Mouse (Mus musculus) adrenal gland, adult 18-20 months (tissue): ENCODE results near the gene Cd84. TPM values are rescaled to one million over a fixed set of nuclear protein-coding genes. Genes with fewer than 3 reads are reported as not detected.

Experiments
- DNase-seq, 2 experiments: peaks; one replicate each; pipeline ENCODE4 v3.0.0; 2021 to 2022; ENCODE audit warnings: low spot score in 2 of 2
- total RNA-seq, 2 experiments: library from RNA; stranded (reverse); gene quantifications; 1 replicate in 1 of 2; 2 replicates in 1 of 2; pipeline ENCODE4 v1.2.3; 2021

Gene Cd84
- total RNA-seq, 2 experiments from 2014 or later: 3.7 to 11.1 TPM

- DNase-seq: no peak
Measured at GRCm38 (mm10) chr1:171915638-171916458, 76.4 kb downstream of the Cd84 start.

GRCm38 (mm10) chr1:171917305-171918039 is 78.0 kb downstream of the Cd84 start, which contains the start of gene Slamf6:
Gene Slamf6 (plus strand): TSS chr1:171917515.
- no peak for DNase-seq

GRCm38 (mm10) chr1:171918136-171918920 is 78.8 kb downstream of the Cd84 start:
- DNase-seq: no peak

DNA sequence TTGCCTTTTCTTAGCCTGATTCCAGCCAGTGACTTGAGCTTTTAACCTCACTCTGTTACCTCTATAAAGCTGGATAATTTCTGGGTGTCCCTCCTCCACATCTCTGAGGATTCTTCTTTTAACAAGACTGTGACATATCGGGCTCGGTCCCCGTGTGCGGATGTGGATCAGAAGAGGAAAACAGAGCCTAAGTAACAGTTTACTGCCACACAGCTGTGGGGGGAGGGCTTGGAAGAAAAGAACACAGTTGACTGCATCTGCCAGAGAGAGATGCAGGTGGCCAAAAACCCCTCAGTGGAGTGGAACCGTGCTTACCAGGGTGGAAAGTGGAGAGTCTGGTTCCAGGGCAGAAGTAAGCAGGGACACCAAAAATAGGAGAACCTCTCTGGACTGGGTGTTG is 79.7 kb downstream of the Cd84 start:
- DNase-seq: no peak

DNA sequence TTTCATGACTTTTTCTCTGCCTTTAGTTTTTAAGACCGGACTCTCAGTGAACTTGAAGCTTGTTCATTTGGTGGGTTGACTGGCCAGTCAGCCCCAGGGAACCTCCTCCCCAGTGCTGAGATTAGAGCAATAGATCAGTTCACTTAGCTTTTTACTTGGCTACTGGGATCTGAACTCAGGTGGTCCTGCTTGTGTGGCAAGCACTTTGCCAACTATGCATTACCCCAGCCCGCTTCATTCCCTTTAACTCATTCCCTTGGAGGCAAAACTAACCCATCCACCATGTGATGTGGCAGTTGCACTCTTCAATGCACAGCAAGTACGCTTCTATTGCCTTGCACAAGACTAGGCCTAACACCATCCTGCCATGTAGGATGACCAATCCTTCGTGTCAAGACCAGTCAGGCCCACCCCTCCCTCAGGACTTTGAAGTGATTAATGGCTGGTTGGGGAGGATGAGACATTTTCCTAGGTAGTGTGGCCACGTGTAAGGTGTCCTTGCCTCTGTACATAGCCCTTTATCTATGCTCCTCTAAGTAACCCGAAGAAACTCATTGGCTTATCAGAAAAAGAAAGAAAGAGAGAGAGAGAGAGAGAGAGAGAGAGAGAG is 80.5 kb downstream of the Cd84 start:
- no peak for DNase-seq

DNA sequence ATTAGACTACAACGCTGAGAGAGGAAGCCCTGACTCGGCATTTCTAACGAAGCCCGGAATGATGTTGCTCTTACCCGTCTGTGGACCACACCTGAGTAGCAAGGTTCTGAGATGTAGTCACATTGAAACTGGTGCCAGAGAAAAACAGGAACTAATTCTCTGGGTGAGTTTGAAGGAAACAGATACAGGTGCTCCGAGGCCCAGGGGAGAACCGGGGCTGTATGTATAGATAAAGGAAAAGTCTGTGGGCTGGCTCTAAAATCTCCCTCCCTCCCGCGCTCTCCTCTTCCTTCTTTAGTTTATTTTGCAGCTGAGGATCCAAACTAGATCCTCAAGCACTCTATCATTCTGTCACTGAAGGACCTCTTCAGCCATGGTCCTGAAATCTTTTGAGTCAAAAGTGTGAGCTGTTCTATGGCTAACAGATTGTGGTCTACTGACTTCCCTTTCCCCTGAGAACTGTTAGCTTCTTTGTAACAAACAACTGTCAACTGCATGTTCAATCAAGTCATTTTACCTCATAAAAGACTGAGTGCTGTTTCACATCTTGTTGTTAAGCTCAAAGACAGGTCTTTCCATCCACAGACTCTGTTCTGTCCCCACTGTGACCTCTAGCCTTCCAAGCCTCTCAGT is 81.6 kb downstream of the Cd84 start:
- DNase-seq: no peak

- DNase-seq: no peak
Measured at GRCm38 (mm10) chr1:171921641-171922040, 82.1 kb downstream of the Cd84 start.

DNA sequence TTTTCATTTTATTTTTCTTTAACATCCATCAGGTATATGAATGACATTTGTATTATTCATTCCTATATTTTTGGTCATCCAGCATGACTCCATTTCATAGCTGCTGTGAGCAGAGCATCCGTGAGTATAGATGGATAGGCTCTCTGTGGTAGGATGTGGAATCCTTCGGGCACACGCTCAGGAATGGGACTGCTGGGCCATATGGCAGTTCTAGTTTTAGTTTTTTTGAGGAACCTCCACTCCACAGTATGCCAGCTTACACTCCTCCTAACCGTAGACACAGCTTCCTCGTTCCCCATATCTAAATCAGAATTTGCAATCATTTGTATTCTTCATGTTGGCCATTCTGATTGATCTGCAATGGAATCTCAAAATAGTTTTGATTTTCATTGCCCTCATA is 83.3 kb downstream of the Cd84 start:
- no peak for DNase-seq

DNA sequence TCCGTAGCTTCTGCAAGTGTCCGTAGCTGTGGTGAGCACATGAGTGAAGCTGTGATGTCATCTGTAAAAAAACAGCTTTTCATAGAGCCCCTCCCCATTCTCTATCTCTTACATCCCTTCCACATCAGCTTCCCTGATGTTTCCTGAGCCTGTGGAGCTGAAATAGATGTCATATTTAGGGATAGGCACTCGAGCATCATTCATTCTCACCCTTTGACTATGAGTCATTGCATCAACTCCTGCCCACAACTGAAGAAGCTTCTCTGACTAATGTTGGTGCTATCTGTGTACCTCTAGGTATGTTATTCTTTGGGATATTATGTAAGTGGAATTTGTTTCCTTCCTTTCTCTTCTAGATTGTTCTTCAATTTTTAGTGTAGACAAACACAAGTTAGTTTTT is 85.4 kb downstream of the Cd84 start:
- no peak for DNase-seq

DNA sequence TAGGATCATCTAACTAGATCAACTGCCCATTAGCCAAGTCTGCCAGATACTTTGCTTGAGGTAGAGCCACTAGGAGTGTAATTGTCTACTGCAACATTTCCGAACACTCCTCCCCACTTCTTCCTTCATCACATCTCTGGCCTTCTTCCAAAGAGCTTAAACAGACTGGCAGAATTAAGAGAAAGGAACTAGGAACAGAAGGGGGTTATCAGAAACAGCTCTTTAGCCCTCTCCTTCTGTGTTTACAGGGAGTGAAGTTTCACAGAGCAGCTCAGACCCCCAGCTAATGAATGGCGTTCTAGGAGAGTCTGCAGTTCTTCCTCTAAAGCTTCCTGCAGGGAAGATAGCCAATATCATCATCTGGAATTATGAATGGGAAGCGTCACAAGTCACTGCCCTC is 94.4 kb downstream of the Cd84 start:
- no peak for DNase-seq

- DNase-seq: no peak
Measured at GRCm38 (mm10) chr1:171938952-171939948, 99.8 kb downstream of the Cd84 start.

Other genes with a start within 250 kb of the Cd84 start
- gene Ly9, start 232.3 kb upstream of the Cd84 start, total RNA-seq: 1 to 10 TPM in 1 of 2 experiments, under 1 TPM in 1; 0.89 to 3.0 TPM
- 1 to 10 TPM in 1 of 2 experiments, under 1 TPM in 1; 0.66 to 3.0 TPM for gene Slamf7, start 186.7 kb upstream of the Cd84 start, total RNA-seq
- gene Cd48, start 157.7 kb upstream of the Cd84 start, total RNA-seq: 1 to 10 TPM; 2.4 to 5.6 TPM
- gene Slamf1, start 72.6 kb upstream of the Cd84 start, total RNA-seq: under 1 TPM in 1 of 2 experiments, not detected in 1; 0.19 TPM
- gene Gm10521, start 56.0 kb downstream of the Cd84 start, total RNA-seq: under 1 TPM; 0.10 to 0.51 TPM
- gene Slamf6, start 77.8 kb downstream of the Cd84 start, total RNA-seq: under 1 TPM; 0.30 to 0.35 TPM
- gene Vangl2, start 188.7 kb downstream of the Cd84 start, total RNA-seq: 1 to 10 TPM; 1.6 to 1.7 TPM
- not detected for gene Nhlh1, start 217.9 kb downstream of the Cd84 start, total RNA-seq
- gene Copa, start 242.8 kb downstream of the Cd84 start, total RNA-seq: 100 to 1,000 TPM; 168 to 183 TPM
- 10 to 100 TPM; 79.5 to 94.9 TPM for gene Ncstn, start 243.1 kb downstream of the Cd84 start, total RNA-seq